Mouse (Mus musculus): ENCODE data around the gene Polh. TPM values are rescaled to one million over a fixed set of nuclear protein-coding genes. Genes with fewer than 3 reads are reported as not detected.

Polh gene
- polyA plus RNA-seq, 1 experiment = 0.27 TPM

DNA sequence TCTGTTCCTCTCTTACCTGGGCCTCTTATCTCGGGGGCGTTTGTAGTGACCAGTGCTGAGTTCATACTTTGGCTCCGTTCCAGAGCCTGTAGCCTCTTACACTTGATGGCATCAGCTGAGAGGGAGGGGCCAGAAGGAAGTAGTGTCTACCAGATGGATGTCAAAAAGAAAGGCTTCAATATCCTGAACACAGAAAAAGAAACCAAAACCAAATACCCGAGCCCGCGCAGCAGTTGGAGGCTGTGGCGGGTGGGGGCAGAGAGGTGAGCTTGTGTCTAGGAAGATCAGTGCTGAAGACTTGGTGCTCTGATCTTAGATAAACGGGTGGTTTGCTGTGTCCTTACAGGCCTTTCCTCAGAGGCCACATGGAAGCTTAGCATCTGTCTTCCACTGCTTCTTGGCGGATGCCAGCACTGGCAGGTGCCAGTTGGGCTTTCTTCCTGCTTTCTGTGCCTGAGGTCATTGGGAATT, 39.5 kb downstream of the Polh start:
- peaks cover 63% of the 10 kb centered on the region for H3K4me1 ChIP-seq (ENCODE audit: control insufficient read depth)
- H3K27me3 ChIP-seq (ENCODE audit: control insufficient read depth) = no peaks in the 10 kb centered on the region
- H3K9me3 ChIP-seq (ENCODE audit: control insufficient read depth, low read length) = no peaks in the 10 kb centered on the region
- no peak for TF ChIP-seq TAL1 (IDR thresholded peaks at IDR 0.05; ENCODE audit: low read length)
- no peak for TF ChIP-seq GATA1 (IDR thresholded peaks at IDR 0.05; ENCODE audit: low read length)
- peak overlapping the region; percentile 80 for H3K4me3 ChIP-seq (replicated peaks)
- peaks cover 69% of the 10 kb centered on the region for H3K36me3 ChIP-seq (ENCODE audit: control insufficient read depth)

DNA sequence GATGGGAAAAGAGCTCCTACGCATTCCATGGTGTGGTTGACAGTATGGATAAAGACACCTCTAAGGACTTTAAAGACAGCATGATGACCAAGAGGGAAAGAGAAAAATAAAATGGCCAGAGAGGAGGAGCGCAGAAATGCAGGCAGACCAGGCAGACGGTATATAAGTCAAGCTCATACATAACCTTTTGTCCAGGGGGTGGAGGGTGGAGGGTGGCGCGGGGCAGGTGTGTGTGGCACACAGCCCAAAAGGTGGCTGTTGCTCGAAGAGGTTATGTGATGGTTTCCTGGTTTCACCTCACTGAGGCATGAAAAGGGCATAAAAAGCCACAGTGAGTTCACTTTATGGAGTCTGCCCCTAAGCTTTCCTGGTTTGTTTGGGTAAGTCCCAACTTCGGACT, 39.9 kb downstream of the Polh start:
- no peaks in the 10 kb centered on the region for H3K27me3 ChIP-seq (ENCODE audit: control insufficient read depth)
- H3K9me3 ChIP-seq (ENCODE audit: control insufficient read depth, low read length) = no peaks in the 10 kb centered on the region
- TF ChIP-seq TAL1 (IDR thresholded peaks at IDR 0.05; ENCODE audit: low read length) (no peak), GATA1 (IDR thresholded peaks at IDR 0.05; ENCODE audit: low read length) (no peak)
- peaks cover 63% of the 10 kb centered on the region for H3K4me1 ChIP-seq (ENCODE audit: control insufficient read depth)
- peak overlapping the region; percentile 80 for H3K4me3 ChIP-seq (replicated peaks)
- peaks cover 65% of the 10 kb centered on the region for H3K36me3 ChIP-seq (ENCODE audit: control insufficient read depth)

DNA sequence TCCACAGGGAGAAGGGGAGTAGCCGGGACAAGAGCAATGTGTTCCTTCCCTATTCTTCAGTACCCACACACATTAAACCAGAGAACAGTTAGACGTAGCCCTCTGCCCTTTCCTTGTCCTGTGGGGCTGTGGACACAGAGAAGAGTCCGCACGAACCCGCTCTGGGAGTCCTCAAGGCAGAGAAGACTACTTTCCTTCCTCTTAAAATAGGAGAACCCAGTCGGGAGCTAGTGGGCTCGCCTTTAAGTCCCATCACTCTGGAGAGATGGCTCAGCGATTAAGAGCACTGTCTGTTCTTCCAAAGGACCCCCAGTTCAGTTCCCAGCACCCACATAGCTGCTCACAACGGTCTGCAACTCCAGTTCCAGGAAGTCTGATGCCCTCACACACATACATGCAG, 40.7 kb downstream of the Polh start:
- H3K9me3 ChIP-seq (ENCODE audit: control insufficient read depth, low read length) = peaks cover 4% of the 10 kb centered on the region
- no peaks in the 10 kb centered on the region for H3K27me3 ChIP-seq (ENCODE audit: control insufficient read depth)
- peak overlapping the region; percentile 80 for H3K4me3 ChIP-seq (replicated peaks)
- peaks cover 64% of the 10 kb centered on the region for H3K36me3 ChIP-seq (ENCODE audit: control insufficient read depth)
- no peak for TF ChIP-seq TAL1 (IDR thresholded peaks at IDR 0.05; ENCODE audit: low read length)
- TF ChIP-seq GATA1 (IDR thresholded peaks at IDR 0.05; ENCODE audit: low read length) = no peak
- peaks cover 68% of the 10 kb centered on the region for H3K4me1 ChIP-seq (ENCODE audit: control insufficient read depth)

DNA sequence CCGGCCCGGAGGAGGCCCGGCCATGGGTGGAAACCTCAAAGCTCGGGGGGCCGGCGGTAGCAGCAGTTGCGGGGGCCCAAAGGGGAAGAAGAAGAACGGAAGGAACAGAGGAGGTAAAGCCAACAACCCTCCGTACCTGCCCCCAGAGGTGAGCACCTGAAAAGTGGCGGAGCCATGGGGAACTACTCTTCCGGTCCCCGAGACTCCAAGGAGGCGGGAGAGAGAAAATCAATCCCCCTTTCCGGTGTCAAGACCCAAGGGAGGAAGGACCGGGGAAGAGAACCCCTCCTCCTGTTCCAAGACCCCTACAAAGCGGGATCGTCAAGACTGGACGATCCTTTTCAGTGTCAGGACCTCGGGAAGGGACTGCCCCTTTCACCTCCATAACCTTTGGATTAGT, 41.3 kb downstream of the Polh start:
- Histone ChIP-seq H3K27me3 (ENCODE audit: control insufficient read depth) (no peaks in the 10 kb centered on the region), H3K4me1 (ENCODE audit: control insufficient read depth) (peaks cover 73% of the 10 kb centered on the region), H3K36me3 (ENCODE audit: control insufficient read depth) (peaks cover 64% of the 10 kb centered on the region), H3K4me3 (replicated peaks) (peak overlapping the region; percentile 80), H3K9me3 (ENCODE audit: control insufficient read depth, low read length) (peaks cover 7% of the 10 kb centered on the region)
- TF ChIP-seq GATA1 (IDR thresholded peaks at IDR 0.05; ENCODE audit: low read length) (no peak), TAL1 (IDR thresholded peaks at IDR 0.05; ENCODE audit: low read length) (no peak)

DNA sequence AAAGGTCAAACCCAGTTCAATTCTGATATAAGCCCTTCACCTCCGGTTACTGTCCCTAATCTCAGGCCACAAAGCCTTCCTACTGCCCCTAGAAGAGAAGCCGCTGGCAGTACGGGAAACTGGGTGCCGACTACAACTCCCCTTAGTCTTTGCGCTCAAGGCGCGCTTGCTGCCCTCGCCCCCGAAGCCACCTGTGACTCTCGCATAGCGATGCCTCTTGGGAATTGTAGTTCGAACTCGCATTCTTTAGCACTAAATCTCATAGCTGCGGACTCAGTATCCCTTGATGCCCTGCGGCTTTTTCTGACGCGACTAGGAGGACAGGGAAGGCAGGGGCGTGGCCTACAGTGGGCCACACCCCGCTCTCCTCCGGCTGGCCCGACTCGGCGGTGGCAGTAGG, 41.8 kb downstream of the Polh start, which contains the start of gene Gtpbp2:
Gene Gtpbp2 (plus strand): TSS at position 347 of the 400 bp plus-strand sequence.
- Histone ChIP-seq H3K9me3 (ENCODE audit: control insufficient read depth, low read length) (peaks cover 7% of the 10 kb centered on the region), H3K36me3 (ENCODE audit: control insufficient read depth) (peaks cover 61% of the 10 kb centered on the region), H3K4me1 (ENCODE audit: control insufficient read depth) (peaks cover 78% of the 10 kb centered on the region), H3K4me3 (replicated peaks) (peak within 1 kb of the TSS; percentile 80), H3K27me3 (ENCODE audit: control insufficient read depth) (no peaks in the 10 kb centered on the region)
- TF ChIP-seq GATA1 (IDR thresholded peaks at IDR 0.05; ENCODE audit: low read length) (no peak), TAL1 (IDR thresholded peaks at IDR 0.05; ENCODE audit: low read length) (no peak)

DNA sequence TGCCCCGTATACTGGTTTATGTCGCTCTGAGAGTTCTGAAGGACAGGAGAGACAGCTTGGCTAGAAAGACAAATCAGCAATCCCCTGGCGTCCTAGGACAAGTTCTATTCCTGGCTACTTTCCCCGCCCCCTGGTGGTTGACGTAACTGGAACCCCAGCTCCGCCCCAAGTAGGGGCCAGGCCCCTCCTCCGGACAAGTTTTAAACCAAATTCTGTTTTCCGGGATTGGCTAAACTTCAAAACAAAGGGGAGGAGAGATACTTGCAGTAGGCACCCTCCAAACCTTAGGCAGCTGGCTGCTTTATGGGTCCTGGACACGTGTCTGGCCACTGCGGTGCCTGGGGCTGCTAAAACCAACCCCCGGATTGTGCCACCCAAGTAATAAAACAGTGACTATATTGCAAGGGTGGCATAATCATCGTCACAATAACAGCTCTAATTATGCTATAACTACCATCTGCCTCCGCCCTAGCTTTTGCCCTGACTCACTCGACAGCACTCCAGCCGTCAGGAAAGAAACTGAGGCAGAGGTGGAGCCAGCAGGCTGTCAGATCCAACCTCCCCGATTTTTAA, 42.3 kb downstream of the Polh start:
- Histone ChIP-seq H3K4me1 (ENCODE audit: control insufficient read depth) (peaks cover 80% of the 10 kb centered on the region), H3K4me3 (replicated peaks) (peak overlapping the region; percentile 80), H3K9me3 (ENCODE audit: control insufficient read depth, low read length) (peaks cover 7% of the 10 kb centered on the region), H3K27me3 (ENCODE audit: control insufficient read depth) (no peaks in the 10 kb centered on the region), H3K36me3 (ENCODE audit: control insufficient read depth) (peaks cover 58% of the 10 kb centered on the region)
- no peak for TF ChIP-seq TAL1 (IDR thresholded peaks at IDR 0.05; ENCODE audit: low read length)
- no peak for TF ChIP-seq GATA1 (IDR thresholded peaks at IDR 0.05; ENCODE audit: low read length)

DNA sequence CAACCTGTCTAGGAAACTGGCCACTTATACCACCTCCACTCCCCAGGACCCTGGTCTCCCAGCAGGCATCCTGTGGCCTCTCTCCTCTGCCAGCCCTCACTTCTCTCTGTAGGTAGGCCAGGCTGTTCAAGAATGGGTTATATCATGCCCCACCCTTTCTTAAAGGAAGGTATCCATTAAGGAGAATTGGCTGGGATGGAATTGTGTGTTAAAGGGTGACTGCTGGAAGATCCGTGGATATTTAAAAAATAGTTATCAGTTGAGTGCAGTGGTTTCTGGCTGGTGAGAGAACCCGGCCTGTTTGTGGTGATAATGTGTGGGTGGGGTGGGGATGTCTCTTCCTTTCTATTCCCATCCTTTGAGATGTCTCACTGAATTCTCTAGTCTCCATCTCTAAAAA, 43.2 kb downstream of the Polh start:
- TF ChIP-seq GATA1 (IDR thresholded peaks at IDR 0.05; ENCODE audit: low read length) (peak; percentile 79), TAL1 (IDR thresholded peaks at IDR 0.05; ENCODE audit: low read length) (peak; percentile 90)
- peaks cover 48% of the 10 kb centered on the region for H3K36me3 ChIP-seq (ENCODE audit: control insufficient read depth)
- no peaks in the 10 kb centered on the region for H3K27me3 ChIP-seq (ENCODE audit: control insufficient read depth)
- H3K4me3 ChIP-seq (replicated peaks) = peak overlapping the region; percentile 80
- peaks cover 79% of the 10 kb centered on the region for H3K4me1 ChIP-seq (ENCODE audit: control insufficient read depth)
- H3K9me3 ChIP-seq (ENCODE audit: control insufficient read depth, low read length) = peaks cover 7% of the 10 kb centered on the region

DNA sequence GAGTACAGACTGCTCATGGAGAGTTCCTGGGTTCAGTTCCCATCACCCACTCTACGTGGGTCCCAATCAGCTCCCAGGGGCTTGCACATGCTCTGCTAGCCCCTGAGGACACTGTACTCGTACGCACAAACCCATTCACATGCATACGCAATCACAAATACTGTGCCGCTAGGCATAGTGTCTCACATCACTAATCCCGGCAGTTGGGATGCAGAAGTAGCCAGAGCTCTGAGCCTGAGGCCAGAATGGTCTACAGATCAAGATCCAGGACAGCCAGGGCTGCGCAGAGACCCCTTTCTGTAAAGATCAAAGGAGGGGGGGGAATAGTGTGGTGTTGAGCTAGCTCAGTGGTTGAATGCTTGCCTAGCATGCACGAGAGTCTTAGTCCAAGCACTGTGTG, 45.3 kb downstream of the Polh start:
- Histone ChIP-seq H3K4me1 (ENCODE audit: control insufficient read depth) (peaks cover 82% of the 10 kb centered on the region), H3K27me3 (ENCODE audit: control insufficient read depth) (no peaks in the 10 kb centered on the region), H3K9me3 (ENCODE audit: control insufficient read depth, low read length) (peaks cover 7% of the 10 kb centered on the region), H3K36me3 (ENCODE audit: control insufficient read depth) (peaks cover 33% of the 10 kb centered on the region), H3K4me3 (replicated peaks) (peak overlapping the region; percentile 56)
- TF ChIP-seq TAL1 (IDR thresholded peaks at IDR 0.05; ENCODE audit: low read length) = no peak
- TF ChIP-seq GATA1 (IDR thresholded peaks at IDR 0.05; ENCODE audit: low read length) = no peak

DNA sequence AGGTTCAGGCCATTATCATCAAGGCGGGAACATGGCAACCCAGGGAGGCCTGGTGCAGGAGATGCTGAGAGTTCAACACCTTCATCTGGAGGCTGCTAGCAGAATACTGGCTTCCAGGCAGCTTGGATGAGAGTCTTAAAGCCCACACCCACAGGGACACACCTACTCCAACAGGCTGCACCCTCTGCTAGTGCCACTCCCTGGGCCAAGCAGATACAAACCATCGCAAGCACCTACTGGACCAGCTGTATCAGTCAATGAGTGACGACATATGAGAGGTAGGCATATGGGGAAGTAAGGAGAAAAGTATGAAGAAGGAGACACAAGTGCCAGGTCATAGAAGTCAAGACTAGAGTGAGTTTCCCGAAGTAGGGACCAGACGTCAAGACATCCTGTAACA, 45.8 kb downstream of the Polh start:
- Histone ChIP-seq H3K4me3 (replicated peaks) (peak overlapping the region; percentile 56), H3K9me3 (ENCODE audit: control insufficient read depth, low read length) (peaks cover 7% of the 10 kb centered on the region), H3K27me3 (ENCODE audit: control insufficient read depth) (no peaks in the 10 kb centered on the region), H3K36me3 (ENCODE audit: control insufficient read depth) (peaks cover 33% of the 10 kb centered on the region), H3K4me1 (ENCODE audit: control insufficient read depth) (peaks cover 81% of the 10 kb centered on the region)
- TF ChIP-seq TAL1 (IDR thresholded peaks at IDR 0.05; ENCODE audit: low read length) = no peak; the same call in 2 of the 3 replicates

DNA sequence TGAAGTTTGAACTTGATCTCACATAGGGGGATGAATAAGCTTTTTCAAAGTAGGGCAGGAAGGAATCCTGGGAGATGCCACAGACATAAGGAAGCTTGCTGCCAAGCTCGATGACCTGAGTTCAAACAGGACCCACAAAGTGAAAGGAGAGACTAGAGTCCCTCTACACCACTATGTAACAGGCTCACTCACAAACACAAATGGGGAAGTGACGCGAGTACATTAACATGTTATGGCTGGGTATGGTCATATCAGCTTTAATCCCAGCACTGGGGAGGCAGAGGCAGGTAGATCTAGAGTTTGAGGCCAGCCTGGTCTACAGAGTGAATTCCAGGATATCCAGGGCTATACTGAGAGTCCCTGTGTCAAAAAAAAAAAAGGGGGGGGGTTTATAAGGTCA, 48.1 kb downstream of the Polh start:
- peaks cover 7% of the 10 kb centered on the region for H3K9me3 ChIP-seq (ENCODE audit: control insufficient read depth, low read length)
- no peaks in the 10 kb centered on the region for H3K27me3 ChIP-seq (ENCODE audit: control insufficient read depth)
- peaks cover 75% of the 10 kb centered on the region for H3K4me1 ChIP-seq (ENCODE audit: control insufficient read depth)
- no peak for TF ChIP-seq GATA1 (IDR thresholded peaks at IDR 0.05; ENCODE audit: low read length)
- no peak for TF ChIP-seq TAL1 (IDR thresholded peaks at IDR 0.05; ENCODE audit: low read length)
- H3K36me3 ChIP-seq (ENCODE audit: control insufficient read depth) = peaks cover 42% of the 10 kb centered on the region
- no peak overlapping the region for H3K4me3 ChIP-seq (replicated peaks)
